ENCODE assay signal across 17 mouse cellular contexts in the genomic region with DNA sequence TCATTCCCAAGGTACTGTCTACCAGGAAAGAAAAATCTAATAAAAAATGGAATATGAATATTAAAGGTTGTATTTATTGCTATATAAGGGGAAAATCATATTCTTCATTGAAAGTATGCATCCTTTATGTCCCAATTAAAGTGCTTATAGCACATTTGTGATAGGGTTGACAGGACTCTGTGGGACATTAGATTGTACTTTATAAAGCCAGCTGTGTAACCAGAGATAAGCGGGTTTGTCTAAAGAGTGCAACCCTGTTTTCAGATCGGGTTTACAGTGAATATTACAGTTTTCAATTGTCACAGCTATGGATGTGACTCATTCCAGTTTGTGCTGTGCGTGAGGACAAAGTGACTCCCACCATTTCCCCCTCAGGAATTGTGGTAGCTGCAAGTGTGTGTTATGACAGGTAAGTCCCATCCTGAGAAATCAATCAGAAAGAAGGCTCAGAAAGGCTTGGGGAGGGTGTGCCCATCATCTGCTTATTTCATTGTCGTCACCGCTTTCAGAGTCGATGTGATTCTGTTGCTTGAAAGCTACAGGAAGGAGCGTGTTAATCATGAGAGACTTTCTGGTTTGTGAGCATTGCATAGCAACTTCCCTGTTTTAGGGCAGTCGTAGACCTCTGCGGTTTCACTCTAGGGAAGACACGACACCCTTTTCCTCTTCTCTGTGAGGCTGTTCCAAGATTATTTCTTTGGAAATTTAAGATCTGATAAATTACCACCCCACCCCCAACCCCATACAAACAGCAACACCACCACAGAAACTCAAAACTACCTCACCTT. TPM values are rescaled to one million over a fixed set of nuclear protein-coding genes. Genes with fewer than 3 reads are reported as not detected.
DNase-seq lines count a peak whose midpoint lies in the region; ATAC-seq and TF ChIP-seq lines count a peak whose summit lies in the region.
"Had no signal": no experiment of that assay in that cellular context is flagged by ENCODE, and none has a peak within 500 bp of the region (broad histone marks: within the 10 kb centered on the region; RNA-seq: fewer than 3 reads in every experiment).

No protein-coding gene starts in this region.

- no peak overlapping the region for H3K27ac ChIP-seq in heart, embryonic 10.5 days
- peak overlapping the region; percentile 44; the same call in 1 of the 2 replicates for H3K27ac ChIP-seq in liver, embryonic 16.5 days (ENCODE audit: low read length)
- no peak overlapping the region for H3K27ac ChIP-seq in hindbrain, embryonic 10.5 days
- H3K27ac ChIP-seq in cerebellum, adult 2 months (ENCODE audit: insufficient read depth, low read length) = no peak overlapping the region
- H3K27ac ChIP-seq: heart, embryonic 15.5 days; hindbrain, embryonic 15.5 days had no signal

- DNase-seq in heart, adult 11 months = peak; percentile 17
- no peak for DNase-seq in heart, embryonic 10.5 days (ENCODE audit: low spot score)
- DNase-seq in splenic B cell, adult 2 months (ENCODE audit: low read depth, low spot score) = peak; percentile 63
- DNase-seq in hindbrain, embryonic 10.5 days (ENCODE audit: low spot score) = no peak
- no peak for DNase-seq in cerebellum, adult 2 months
- no peak for DNase-seq in thymus, postnatal 25 days
- DNase-seq: adrenal gland, postnatal 25 days; cerebellum, postnatal 14 days; lung, adult 18-20 months; right cerebral cortex, postnatal 14 days had no signal

- WGBS in heart, embryonic 10.5 days = 85% methylated on average over 10 of the region's 10 CpGs
- 28% methylated on average over 10 of the region's 10 CpGs for WGBS in liver, embryonic 16.5 days (ENCODE audit: insufficient replicate concordance)
- 92% methylated on average over 10 of the region's 10 CpGs for WGBS in hindbrain, embryonic 10.5 days
- WGBS in cerebellum, adult 2 months = 84% methylated on average over 10 of the region's 10 CpGs

- H3K4me1 ChIP-seq in heart, embryonic 10.5 days = peaks cover 5% of the 10 kb centered on the region
- H3K4me1 ChIP-seq in liver, embryonic 16.5 days (ENCODE audit: control insufficient read depth, low read depth, low read length) = peaks cover 9% of the 10 kb centered on the region
- H3K4me1 ChIP-seq in hindbrain, embryonic 10.5 days (replicated peaks) = peaks cover 13% of the 10 kb centered on the region
- H3K4me1 ChIP-seq in cerebellum, adult 2 months (ENCODE audit: control insufficient read depth, insufficient read depth, low read length) = peaks cover 14% of the 10 kb centered on the region; the same call in 1 of the 2 replicates

- peak overlapping the region; percentile 28; the same call in 1 of the 2 replicates for H3K4me2 ChIP-seq in liver, embryonic 16.5 days (ENCODE audit: low read depth, low read length)
- H3K4me2 ChIP-seq: heart, embryonic 15.5 days; hindbrain, embryonic 15.5 days had no signal

- no peaks in the 10 kb centered on the region for H3K27me3 ChIP-seq in heart, embryonic 10.5 days (ENCODE audit: insufficient read depth, poor library complexity, severe bottlenecking)
- no peaks in the 10 kb centered on the region for H3K27me3 ChIP-seq in liver, embryonic 16.5 days (ENCODE audit: control insufficient read depth, insufficient read depth, low read depth, low read length)
- no peaks in the 10 kb centered on the region for H3K27me3 ChIP-seq in splenic B cell, adult 2 months (ENCODE audit: control insufficient read depth, insufficient read depth, low read length, poor library complexity, severe bottlenecking)
- H3K27me3 ChIP-seq in hindbrain, embryonic 10.5 days (ENCODE audit: insufficient read depth, poor library complexity, severe bottlenecking) = 0 out of 2 replicates have a peak, but pooled peaks cover 5% of the 10 kb centered on the region
- H3K27me3 ChIP-seq in cerebellum, adult 2 months (ENCODE audit: control insufficient read depth, insufficient read depth, low read length) = no peaks in the 10 kb centered on the region
- H3K27me3 ChIP-seq: heart, embryonic 15.5 days; hindbrain, embryonic 15.5 days had no signal

- H3K4me3 ChIP-seq in heart, embryonic 10.5 days = no peak overlapping the region
- H3K4me3 ChIP-seq in liver, embryonic 16.5 days (ENCODE audit: low read depth, low read length) = no peak overlapping the region
- no peak overlapping the region for H3K4me3 ChIP-seq in hindbrain, embryonic 10.5 days
- no peak overlapping the region for H3K4me3 ChIP-seq in cerebellum, adult 2 months (replicated peaks; ENCODE audit: insufficient read depth, low read depth, low read length)
- H3K4me3 ChIP-seq: heart, embryonic 15.5 days; hindbrain, embryonic 15.5 days had no signal

- no peak for TF ChIP-seq CTCF in cerebellum, adult 2 months (IDR thresholded peaks at IDR 0.05; ENCODE audit: borderline replicate concordance, insufficient read depth, low read depth, low read length)

- peak; percentile 61; the same call in 1 of the 2 replicates for ATAC-seq in erythroblast, adult 5-6 weeks (replicated peaks; ENCODE audit: low FRiP score, poor library complexity, severe bottlenecking)
- peak; percentile 59 for ATAC-seq in liver, embryonic 16.5 days (ENCODE audit: low read depth)
- ATAC-seq: forebrain, embryonic 14.5 days; intestine, postnatal 0 days had no signal

- TF ChIP-seq POLR2A in cerebellum, adult 2 months (IDR thresholded peaks at IDR 0.05; ENCODE audit: borderline replicate concordance, insufficient read depth, low read length) = no peak

- no peaks in the 10 kb centered on the region for H3K9me3 ChIP-seq in heart, embryonic 10.5 days
- no peaks in the 10 kb centered on the region for H3K9me3 ChIP-seq in liver, embryonic 16.5 days (replicated peaks; ENCODE audit: control insufficient read depth, low read length)
- H3K9me3 ChIP-seq in hindbrain, embryonic 10.5 days = no peaks in the 10 kb centered on the region
- H3K9me3 ChIP-seq: heart, embryonic 15.5 days; hindbrain, embryonic 15.5 days had no signal

- no peak overlapping the region for H3K9ac ChIP-seq in liver, embryonic 16.5 days (ENCODE audit: low read depth, low read length)
- H3K9ac ChIP-seq: heart, embryonic 15.5 days; hindbrain, embryonic 15.5 days had no signal

- H3K36me3 ChIP-seq in heart, embryonic 10.5 days = peaks cover 11% of the 10 kb centered on the region
- H3K36me3 ChIP-seq in liver, embryonic 16.5 days (ENCODE audit: control insufficient read depth, insufficient read depth) = no peaks in the 10 kb centered on the region
- no peaks in the 10 kb centered on the region for H3K36me3 ChIP-seq in splenic B cell, adult 2 months (ENCODE audit: control insufficient read depth, insufficient read depth, low read length, poor library complexity, severe bottlenecking)
- H3K36me3 ChIP-seq in hindbrain, embryonic 10.5 days = peaks cover 12% of the 10 kb centered on the region

RNA-seq across cellular contexts. Expression of a gene that starts 9.8 kb away (rescaled TPM):
- 3.5 and 7.2 TPM in 2 replicates for polyA plus RNA-seq in heart, embryonic 10.5 days (2016; fragmentation: Nextera tagmentation; extraction: Ambion mirVana)
- 1.2 and 2.3 TPM in 2 replicates for total RNA-seq in erythroblast, adult 5-6 weeks (2015; ENCODE audit: low replicate concordance)
- 5.4 and 6.6 TPM in 2 replicates for total RNA-seq in erythroblast, adult 5-6 weeks (2017; ENCODE audit: low replicate concordance)
- 1.2 TPM in 2 replicates for polyA plus RNA-seq in liver, embryonic 16.5 days (2015; fragmentation: Nextera tagmentation; extraction: Ambion mirVana)
- 3.8 and 4.0 TPM in 2 replicates for polyA plus RNA-seq in hindbrain, embryonic 10.5 days (2016; fragmentation: Nextera tagmentation; extraction: Ambion mirVana)
- 35.0 and 35.8 TPM in 2 replicates for polyA plus RNA-seq in cerebellum, adult 2 months (2012; rRNA removed)

RNA-seq across cellular contexts. Expression of a gene that starts 35.5 kb away (rescaled TPM):
- 0.19 and 0.36 TPM in 2 replicates for polyA plus RNA-seq in heart, embryonic 10.5 days (2016; fragmentation: Nextera tagmentation; extraction: Ambion mirVana)
- total RNA-seq in erythroblast, adult 5-6 weeks (2015; ENCODE audit: low replicate concordance) = not detected in 2 replicates
- total RNA-seq in erythroblast, adult 5-6 weeks (2017; ENCODE audit: low replicate concordance) = not detected in 2 replicates
- 63.5 and 74.1 TPM in 2 replicates for polyA plus RNA-seq in liver, embryonic 16.5 days (2015; fragmentation: Nextera tagmentation; extraction: Ambion mirVana)
- 0.14 TPM in 1 of 2 replicates, not detected in the other for polyA plus RNA-seq in hindbrain, embryonic 10.5 days (2016; fragmentation: Nextera tagmentation; extraction: Ambion mirVana)
- polyA plus RNA-seq in cerebellum, adult 2 months (2012; rRNA removed) = 0.41 and 0.55 TPM in 2 replicates
- total RNA-seq: left cerebral cortex, postnatal 36 days had no signal
- polyA plus RNA-seq: forebrain, embryonic 14.5 days; heart, embryonic 15.5 days had no signal

RNA-seq across cellular contexts. Expression of a gene that starts 50.9 kb away (rescaled TPM):
- polyA plus RNA-seq in heart, embryonic 10.5 days (2016; fragmentation: Nextera tagmentation; extraction: Ambion mirVana) = 332 and 445 TPM in 2 replicates
- 26.9 and 51.2 TPM in 2 replicates for total RNA-seq in erythroblast, adult 5-6 weeks (2015; ENCODE audit: low replicate concordance)
- total RNA-seq in erythroblast, adult 5-6 weeks (2017; ENCODE audit: low replicate concordance) = 56.0 and 56.1 TPM in 2 replicates
- 103 and 107 TPM in 2 replicates for polyA plus RNA-seq in liver, embryonic 16.5 days (2015; fragmentation: Nextera tagmentation; extraction: Ambion mirVana)
- polyA plus RNA-seq in hindbrain, embryonic 10.5 days (2016; fragmentation: Nextera tagmentation; extraction: Ambion mirVana) = 212 and 213 TPM in 2 replicates
- polyA plus RNA-seq in cerebellum, adult 2 months (2012; rRNA removed) = 275 and 279 TPM in 2 replicates

Comparison
In these comparisons a context has a peak if more than half of its experiments do, and no peak if none do; other contexts are left out.
1. DNase-seq: peak in heart, adult 11 months (single experiment) and splenic B cell, adult 2 months (single experiment); none in heart, embryonic 10.5 days (single experiment), hindbrain, embryonic 10.5 days (single experiment), cerebellum, adult 2 months (0 of 2) and thymus, postnatal 25 days (single experiment).
2. RNA of a gene that starts 35.5 kb away (polyA plus RNA-seq): 63.5 to 74.1 TPM in liver, embryonic 16.5 days; 0.41 to 0.55 TPM in cerebellum, adult 2 months, 0.19 to 0.36 TPM in heart, embryonic 10.5 days and 0.14 TPM in hindbrain, embryonic 10.5 days; every median in the first group is over 10 times any median in the second.